ENCODE assay signal across 24 mouse cellular contexts in the genomic region with DNA sequence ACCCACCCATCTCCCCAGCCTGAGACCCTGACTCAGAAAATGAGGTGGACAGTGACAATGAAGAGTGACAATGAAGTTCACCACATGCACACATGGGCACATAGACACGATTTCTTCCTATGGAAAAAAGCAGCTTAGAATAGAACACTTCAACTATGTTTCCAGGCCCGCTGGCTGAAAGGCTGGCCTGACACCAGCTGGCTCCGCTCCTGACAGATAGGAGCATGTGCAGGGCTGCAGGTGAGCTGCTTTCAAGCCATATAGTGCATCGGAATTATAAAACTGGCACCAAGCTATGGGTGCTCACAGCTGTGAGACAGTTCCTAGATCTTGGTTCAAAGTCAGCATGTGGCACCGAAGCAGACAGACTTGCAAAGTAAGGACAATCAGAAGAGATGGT. TPM values are rescaled to one million over a fixed set of nuclear protein-coding genes. Genes with fewer than 3 reads are reported as not detected.
DNase-seq lines count a peak whose midpoint lies in the region; ATAC-seq lines count a peak whose summit lies in the region.
"Had no signal": no experiment of that assay in that cellular context is flagged by ENCODE, and none has a peak within 500 bp of the region (broad histone marks: within the 10 kb centered on the region; RNA-seq: fewer than 3 reads in every experiment).

No protein-coding gene starts in this region.

- 40% methylated on average over 5 of the region's 5 CpGs for WGBS in heart, embryonic 14.5 days

- H3K4me3 ChIP-seq in heart, embryonic 14.5 days (ENCODE audit: control insufficient read depth in 1 of 2, insufficient read depth in 1 of 2, low read depth in 1 of 2, low read length in 2 of 2): no peak overlapping the region
- H3K4me3 ChIP-seq: forebrain, embryonic 13.5 days; gastrocnemius, adult 2 months; hindbrain, embryonic 10.5 days; layer of hippocampus, adult 2 months; limb, embryonic 12.5 days had no signal

- intact Hi-C loops in heart, postnatal 25 days (cut with DNase I): no loop called here
- intact Hi-C loops in gastrocnemius, postnatal 36 days (cut with DNase I): no loop called here

- peaks cover 29 to 73% of the 10 kb centered on the region in 2 experiments for H3K4me1 ChIP-seq in heart, embryonic 14.5 days (ENCODE audit: control insufficient read depth in 2 of 2, insufficient read depth in 2 of 2, low read length in 2 of 2)
- H3K4me1 ChIP-seq: forebrain, embryonic 13.5 days had no signal

- no peak overlapping the region for H3K9ac ChIP-seq in heart, embryonic 14.5 days (ENCODE audit: low read length)
- H3K9ac ChIP-seq: forebrain, embryonic 13.5 days; limb, embryonic 12.5 days; liver, postnatal 0 days had no signal

- ATAC-seq in heart, embryonic 14.5 days (ENCODE audit: insufficient number of reproducible peaks, insufficient read depth, low FRiP score, low read depth): no peak
- no peak for ATAC-seq in inflammation-experienced regulatory T-cells, adult 6 months
- ATAC-seq: activated CD4-positive, CD25-positive, alpha-beta regulatory T cell, adult 4 months; forebrain, embryonic 13.5 days; hindbrain, embryonic 16.5 days; intestine, embryonic 16.5 days; liver, postnatal 0 days; lung, postnatal 0 days had no signal

- H3K9me3 ChIP-seq in heart, embryonic 14.5 days (ENCODE audit: control insufficient read depth, low read length): no peaks in the 10 kb centered on the region
- H3K9me3 ChIP-seq: forebrain, embryonic 13.5 days; hindbrain, embryonic 10.5 days; limb, embryonic 12.5 days had no signal

- peaks cover 69% of the 10 kb centered on the region for H3K36me3 ChIP-seq in heart, embryonic 14.5 days (ENCODE audit: control insufficient read depth, insufficient read depth, low read length)

- H3K27ac ChIP-seq in heart, embryonic 14.5 days (replicated peaks in 1 of 2; ENCODE audit: control insufficient read depth in 1 of 2, insufficient read depth in 1 of 2, low read depth in 2 of 2, low read length in 2 of 2): peak overlapping the region; percentile 47 to 77
- H3K27ac ChIP-seq: forebrain, embryonic 13.5 days; gastrocnemius, adult 2 months; hindbrain, embryonic 10.5 days; layer of hippocampus, adult 2 months; limb, embryonic 12.5 days; macrophage had no signal

- H3K27me3 ChIP-seq in heart, embryonic 14.5 days (ENCODE audit: control insufficient read depth, insufficient read depth, low read length): no peaks in the 10 kb centered on the region
- H3K27me3 ChIP-seq: forebrain, embryonic 13.5 days; limb, embryonic 12.5 days had no signal

- DNase-seq in heart, postnatal 25 days (ENCODE audit: low spot score): no peak
- DNase-seq in cerebellum, adult 8-10 months: peak; percentile 59
- peak; percentile 74 to 85 for DNase-seq in cerebellum, postnatal 25 days
- DNase-seq in heart, postnatal 4 days: peak; percentile 71
- DNase-seq in gastrocnemius, postnatal 36 days: no peak
- DNase-seq: adrenal gland, adult 8-10 months; gastrocnemius, adult 2 months; kidney, adult 9 months; kidney, postnatal 25 days; layer of hippocampus, postnatal 36 days; liver, postnatal 0 days; spleen, adult 18-20 months had no signal

- no peak overlapping the region for H3K4me2 ChIP-seq in heart, embryonic 14.5 days (ENCODE audit: low read length)
- H3K4me2 ChIP-seq: forebrain, embryonic 13.5 days; limb, embryonic 12.5 days; liver, embryonic 11.5 days had no signal

RNA-seq across cellular contexts. Expression of gene Dnah17, which starts 39.9 kb away (rescaled TPM):
- 0.11 and 0.23 TPM in 2 replicates for polyA plus RNA-seq in heart, embryonic 14.5 days (2014; fragmentation: Nextera tagmentation; extraction: Ambion mirVana)
- under 1 TPM; 0.06 to 0.10 TPM for total RNA-seq in heart, postnatal 25 days (2021)
- total RNA-seq in heart, postnatal 4 days (2021): under 1 TPM; 0.05 TPM
- under 1 TPM; 0.11 to 0.73 (median 0.60) TPM for polyA plus RNA-seq in inflammation-experienced regulatory T-cells, adult 6 months (2017; shearing (Covaris generic))
- total RNA-seq in gastrocnemius, postnatal 36 days (2021): under 1 TPM; 0.10 to 0.22 TPM

Comparison
In these comparisons a context has a peak if more than half of its experiments do, and no peak if none do; other contexts are left out.
1. DNase-seq: peak in cerebellum, adult 8-10 months (single experiment), cerebellum, postnatal 25 days (2 of 2) and heart, postnatal 4 days (single experiment); none in heart, postnatal 25 days (single experiment) and gastrocnemius, postnatal 36 days (0 of 2).